Mouse (Mus musculus) forebrain, postnatal 0 days (tissue): ENCODE measurements around the gene Chmp3. TPM values are rescaled to one million over a fixed set of nuclear protein-coding genes. Genes with fewer than 3 reads are reported as not detected.
A peak's percentile ranks its signal among the peaks of the same experiment; 100 is the strongest.

Experiments used
- ATAC-seq: fragments of 200-750 bp; cut with Nextera tagmentation; 2 replicates; pipeline ENCODE4 v1.8.0; 2017; ENCODE audit warnings: mild to moderate bottlenecking, moderate library complexity
- DNase-seq: peaks from one replicate; pipeline ENCODE4 v3.0.0-alpha.2; 2015
- H3K27ac ChIP-seq: fragments of 300-500 bp; sonication (generic); 2 replicates; pipeline ENCODE4 v1.5.1; 2014; ENCODE audit warnings: low read depth, mild to moderate bottlenecking, antibody characterized with exemption, low read length, moderate library complexity, mixed read lengths
- H3K27me3 ChIP-seq: fragments of 300-500 bp; sonication (generic); 2 replicates; pipeline ENCODE4 v1.6.1; 2014; ENCODE audit warnings: mild to moderate bottlenecking, low read length, mixed read lengths; ENCODE audit not compliant: insufficient read depth
- H3K36me3 ChIP-seq: fragments of 300-500 bp; sonication (generic); 2 replicates; pipeline ENCODE4 v1.6.1; 2014; ENCODE audit warnings: mild to moderate bottlenecking, moderate library complexity; ENCODE audit not compliant: insufficient read depth
- H3K4me1 ChIP-seq: fragments of 300-500 bp; sonication (generic); 2 replicates; pipeline ENCODE4 v1.6.1; 2014; ENCODE audit warnings: antibody characterized with exemption; ENCODE audit not compliant: insufficient read depth
- H3K4me2 ChIP-seq: fragments of 300-500 bp; sonication (generic); 2 replicates; pipeline ENCODE4 v1.6.1; 2014; ENCODE audit warnings: low read depth, mild to moderate bottlenecking, moderate library complexity
- H3K4me3 ChIP-seq: fragments of 300-500 bp; sonication (generic); 2 replicates; pipeline ENCODE4 v1.5.1; 2014; ENCODE audit warnings: low read depth, low read length, mixed read lengths
- H3K9ac ChIP-seq: fragments of 300-500 bp; sonication (generic); 2 replicates; pipeline ENCODE4 v1.6.1; 2014; ENCODE audit warnings: mild to moderate bottlenecking
- H3K9me3 ChIP-seq: fragments of 300-500 bp; sonication (generic); 2 replicates; pipeline ENCODE4 v1.6.1; 2016; ENCODE audit warnings: low read length
- CTCF ChIP-seq: sonication (generic); IDR thresholded peaks from 2 replicates; pipeline ENCODE4 v1.5.1; 2016; ENCODE audit warnings: antibody characterized with exemption, control low read depth, low read depth
- WGBS: fragments of 180-500 bp; shearing (Covaris S2); extraction: QIAGEN DNeasy Blood & Tissue Kit; methylation state at CpG from one replicate; pipeline ENCODE4 v1.1.7; 2014; 5-methylcytosine and 5-hydroxymethylcytosine counted together
- polyA plus RNA-seq: library from polyadenylated mRNA; unstranded; fragments of >200 nt; fragmentation: Nextera tagmentation; extraction: Ambion mirVana; gene quantifications from 2 replicates; pipeline ENCODE4 v1.2.1, GENCODE M21; 2015
- total RNA-seq: library from RNA; depleted of rRNA; stranded (reverse); fragments of >200 nt; gene quantifications from 2 replicates; pipeline ENCODE4 v1.2.3, GENCODE M21; 2014; rRNA removed

The Chmp3 gene
- total and polyA plus RNA-seq, 2 experiments from 2014 or later: 60.1 to 90.3 TPM

DNA sequence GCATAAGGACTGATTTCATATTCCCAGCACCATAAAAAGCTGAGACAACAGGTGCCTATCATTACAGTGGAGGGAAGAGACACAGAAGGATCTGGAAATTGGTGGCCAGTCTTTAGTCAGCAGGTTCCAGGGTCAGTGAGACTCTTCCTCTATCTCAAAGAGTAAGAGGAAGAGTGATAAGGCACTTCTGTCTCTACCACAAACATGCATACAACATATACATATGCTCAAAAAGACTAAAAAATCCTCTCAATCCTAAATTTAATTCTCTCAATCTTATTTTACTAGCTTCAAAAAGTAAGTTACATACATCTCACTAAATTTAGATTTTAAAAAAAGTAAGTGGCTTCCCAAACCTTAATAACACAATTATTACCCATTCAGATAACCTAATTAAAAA lies 83.7 kb downstream of the Chmp3 start:
- Histone ChIP-seq H3K36me3 (peaks cover 24% of the 10 kb centered on the region), H3K4me2 (no peak overlapping the region)

GRCm38 (mm10) chr6:71631196-71631595 lies 87.6 kb downstream of the Chmp3 start:
- Histone ChIP-seq H3K9me3 (no peaks in the 10 kb centered on the region), H3K27me3 (no peaks in the 10 kb centered on the region), H3K27ac (no peak overlapping the region), H3K4me1 (peaks cover 11% of the 10 kb centered on the region; the same call in 1 of the 2 replicates), H3K9ac (no peak overlapping the region), H3K36me3 (peaks cover 10% of the 10 kb centered on the region; the same call in 1 of the 2 replicates), H3K4me2 (peak overlapping the region; percentile 67), H3K4me3 (peak overlapping the region; percentile 81)
- 16% methylated on average over 2 of the region's 2 CpGs for WGBS
- DNase-seq (no peak), ATAC-seq (no peak)
- TF ChIP-seq CTCF: no peak

More for the DNA sequence above, 83.7 kb downstream of the Chmp3 start:
- Histone ChIP-seq H3K9ac (no peak overlapping the region), H3K4me1 (peaks cover 11% of the 10 kb centered on the region; the same call in 1 of the 2 replicates), H3K27me3 (no peaks in the 10 kb centered on the region), H3K4me3 (no peak overlapping the region), H3K9me3 (no peaks in the 10 kb centered on the region), H3K27ac (no peak overlapping the region)
- DNase-seq (no peak), ATAC-seq (no peak)
- no peak for TF ChIP-seq CTCF

- H3K4me1 ChIP-seq: peaks cover 11% of the 10 kb centered on the region; the same call in 1 of the 2 replicates
- TF ChIP-seq CTCF: no peak
- H3K27ac ChIP-seq: peak overlapping the region; percentile 83
- no peaks in the 10 kb centered on the region for H3K27me3 ChIP-seq
- peak overlapping the region; percentile 67 for H3K9ac ChIP-seq
- peak overlapping the region; percentile 81 for H3K4me3 ChIP-seq
- DNase-seq (peak; percentile 21), ATAC-seq (no peak)
- H3K36me3 ChIP-seq: peaks cover 3% of the 10 kb centered on the region; the same call in 1 of the 2 replicates
- 2% methylated on average over 42 of the region's 42 CpGs for WGBS
- no peaks in the 10 kb centered on the region for H3K9me3 ChIP-seq
- H3K4me2 ChIP-seq: peak overlapping the region; percentile 67
Measured at GRCm38 (mm10) chr6:71631706-71632461, 88.3 kb downstream of the Chmp3 start.

Other genes with a start within 250 kb of the Chmp3 start
- gene Smyd1, start 221.6 kb upstream of the Chmp3 start, total RNA-seq: 1.5 and 1.8 TPM in 2 replicates
- gene Smyd1, start 221.6 kb upstream of the Chmp3 start, polyA plus RNA-seq: 0.52 and 0.57 TPM in 2 replicates
- not detected in 2 replicates for gene Cd8b1, start 221.0 kb upstream of the Chmp3 start, total RNA-seq
- gene Cd8b1, start 221.0 kb upstream of the Chmp3 start, polyA plus RNA-seq: not detected in 2 replicates
- not detected in 2 replicates for gene Cd8a, start 170.4 kb upstream of the Chmp3 start, total RNA-seq
- gene Cd8a, start 170.4 kb upstream of the Chmp3 start, polyA plus RNA-seq: not detected in 2 replicates
- gene Rmnd5a, start 103.2 kb upstream of the Chmp3 start, total RNA-seq: 45.6 and 55.6 TPM in 2 replicates
- gene Rmnd5a, start 103.2 kb upstream of the Chmp3 start, polyA plus RNA-seq: 5.3 and 6.4 TPM in 2 replicates
- 34.5 and 41.0 TPM in 2 replicates for gene Rnf103, start 49.9 kb upstream of the Chmp3 start, total RNA-seq
- gene Rnf103, start 49.9 kb upstream of the Chmp3 start, polyA plus RNA-seq: 15.6 and 21.3 TPM in 2 replicates
- gene Kdm3a, start 89.2 kb downstream of the Chmp3 start, total RNA-seq: 35.9 and 40.1 TPM in 2 replicates
- gene Kdm3a, start 89.2 kb downstream of the Chmp3 start, polyA plus RNA-seq: 15.5 and 19.2 TPM in 2 replicates
- gene Reep1, start 163.8 kb downstream of the Chmp3 start, total RNA-seq: 319 and 402 TPM in 2 replicates
- 187 and 243 TPM in 2 replicates for gene Reep1, start 163.8 kb downstream of the Chmp3 start, polyA plus RNA-seq